9 mouse cellular contexts compared by ENCODE assay signal in the genomic region with DNA sequence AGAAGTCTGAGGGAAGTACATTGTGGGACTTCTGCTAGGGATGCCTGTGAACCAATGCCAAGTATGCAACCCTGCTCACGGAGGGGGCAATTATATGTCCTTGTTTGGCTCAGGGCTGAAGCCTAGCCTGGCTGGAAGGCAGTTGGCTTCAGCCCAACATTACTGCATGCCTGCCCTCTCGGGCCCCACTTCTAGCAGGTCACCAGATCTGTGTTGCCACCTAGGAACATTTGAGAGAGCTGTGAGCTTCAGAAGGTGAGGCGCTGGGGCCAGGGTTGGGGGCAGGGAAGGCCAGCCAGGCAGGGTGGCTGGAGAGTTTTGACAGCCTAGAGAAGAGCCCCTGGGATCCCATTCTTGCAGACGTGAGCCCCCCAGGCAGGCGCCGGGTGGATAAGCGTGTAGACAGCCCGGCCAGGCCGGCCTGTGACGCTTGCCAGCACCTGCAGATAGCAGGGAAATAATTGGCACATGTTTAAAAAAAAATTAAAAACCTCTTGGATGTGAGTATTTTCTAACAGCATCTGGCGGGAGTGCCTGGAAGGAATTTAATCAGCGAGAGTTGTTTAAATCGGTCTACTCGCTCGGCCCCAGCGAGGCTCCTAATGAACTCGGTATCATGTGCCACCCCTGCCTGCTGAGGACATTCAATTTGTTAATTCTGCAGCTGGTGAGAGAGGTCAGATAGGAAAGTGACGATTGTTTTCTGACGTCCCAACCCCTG.
DNase-seq lines count a peak whose midpoint lies in the region; ATAC-seq and TF ChIP-seq lines count a peak whose summit lies in the region.
"Had no signal": no experiment of that assay in that cellular context is flagged by ENCODE, and none has a peak within 500 bp of the region (broad histone marks: within the 10 kb centered on the region; RNA-seq: fewer than 3 reads in every experiment).

No protein-coding gene starts in this region.

- no peak overlapping the region for H3K4me3 ChIP-seq in kidney, adult 2 months (ENCODE audit: insufficient read depth, low read depth, low read length)
- H3K4me3 ChIP-seq in lung, postnatal 0 days (ENCODE audit: low read depth, low read length), result no peak overlapping the region
- H3K4me3 ChIP-seq: myocyte had no signal

- no peak for TF ChIP-seq EP300 in lung, postnatal 0 days (IDR thresholded peaks at IDR 0.05)

- no peak for TF ChIP-seq POLR2A in kidney, adult 2 months (IDR thresholded peaks at IDR 0.05; ENCODE audit: low read depth, low read length)

- ATAC-seq in lung, postnatal 0 days, result peak; percentile 93
- ATAC-seq in cerebellum, adult (ENCODE audit: insufficient number of reproducible peaks, low FRiP score, low TSS enrichment), result no peak

- H3K9ac ChIP-seq in lung, postnatal 0 days (replicated peaks; ENCODE audit: low read depth), result no peak overlapping the region

- no peak for TF ChIP-seq CTCF in kidney, adult 2 months (conservative IDR thresholded peaks at IDR 0.05; ENCODE audit: insufficient read depth, insufficient read length, low read depth, low read length)
- no peak for TF ChIP-seq CTCF in lung, postnatal 0 days (IDR thresholded peaks at IDR 0.05)

- no peaks in the 10 kb centered on the region for H3K4me1 ChIP-seq in kidney, adult 2 months (ENCODE audit: control insufficient read depth, insufficient read depth, low read length)
- H3K4me1 ChIP-seq in lung, postnatal 0 days (ENCODE audit: insufficient read depth, low read depth, low read length), result peaks cover 6% of the 10 kb centered on the region; the same call in 1 of the 2 replicates

- no peaks in the 10 kb centered on the region for H3K36me3 ChIP-seq in kidney, adult 2 months (ENCODE audit: control insufficient read depth, insufficient read depth, low read length)
- no peaks in the 10 kb centered on the region for H3K36me3 ChIP-seq in lung, postnatal 0 days (ENCODE audit: insufficient read depth, low read length)

- WGBS in kidney, adult 2 months, result 21% methylated on average over 19 of the region's 19 CpGs
- whole genome bisulfite sequencing in lung, postnatal 0 days, result 7% methylated on average over 19 of the region's 19 CpGs

- H3K27ac ChIP-seq in kidney, adult 2 months (ENCODE audit: insufficient read depth, low read depth, low read length), result no peak overlapping the region
- H3K27ac ChIP-seq in lung, postnatal 0 days (ENCODE audit: low read length), result no peak overlapping the region

- peak; percentile 2 for DNase-seq in urinary bladder, postnatal 25 days (ENCODE audit: low spot score)
- no peak for DNase-seq in urinary bladder, adult 2 months (ENCODE audit: low spot score)
- DNase-seq in heart, adult 9 months (ENCODE audit: low spot score in 2 of 2), result peak; percentile 78 to 79
- peak; percentile 18 for DNase-seq in kidney, adult 2 months
- peak; percentile 68 for DNase-seq in lung, postnatal 0 days (ENCODE audit: low spot score)
- DNase-seq in yolk sac, embryonic 10.5 days (ENCODE audit: low spot score), result peak; percentile 21
- no peak for DNase-seq in thymus, postnatal 10 days (ENCODE audit: low spot score in 2 of 2)

- no peaks in the 10 kb centered on the region for H3K27me3 ChIP-seq in kidney, adult 2 months (replicated peaks; ENCODE audit: control insufficient read depth, insufficient read depth, low read length)
- H3K27me3 ChIP-seq in lung, postnatal 0 days (replicated peaks; ENCODE audit: insufficient read depth, low read length), result no peaks in the 10 kb centered on the region

- H3K4me2 ChIP-seq in lung, postnatal 0 days (replicated peaks; ENCODE audit: low read depth, low read length), result peak overlapping the region; percentile 32

- no peaks in the 10 kb centered on the region for H3K9me3 ChIP-seq in lung, postnatal 0 days (ENCODE audit: low read length)

Comparison
In these comparisons a context has a peak if more than half of its experiments do, and no peak if none do; other contexts are left out.
1. DNase-seq: peak in urinary bladder, postnatal 25 days (single experiment), heart, adult 9 months (2 of 2), kidney, adult 2 months (single experiment), lung, postnatal 0 days (single experiment) and yolk sac, embryonic 10.5 days (single experiment); none in urinary bladder, adult 2 months (single experiment) and thymus, postnatal 10 days (0 of 2).